Mouse (Mus musculus): ENCODE measurements around the gene Plppr3.

Gene Plppr3

DNA sequence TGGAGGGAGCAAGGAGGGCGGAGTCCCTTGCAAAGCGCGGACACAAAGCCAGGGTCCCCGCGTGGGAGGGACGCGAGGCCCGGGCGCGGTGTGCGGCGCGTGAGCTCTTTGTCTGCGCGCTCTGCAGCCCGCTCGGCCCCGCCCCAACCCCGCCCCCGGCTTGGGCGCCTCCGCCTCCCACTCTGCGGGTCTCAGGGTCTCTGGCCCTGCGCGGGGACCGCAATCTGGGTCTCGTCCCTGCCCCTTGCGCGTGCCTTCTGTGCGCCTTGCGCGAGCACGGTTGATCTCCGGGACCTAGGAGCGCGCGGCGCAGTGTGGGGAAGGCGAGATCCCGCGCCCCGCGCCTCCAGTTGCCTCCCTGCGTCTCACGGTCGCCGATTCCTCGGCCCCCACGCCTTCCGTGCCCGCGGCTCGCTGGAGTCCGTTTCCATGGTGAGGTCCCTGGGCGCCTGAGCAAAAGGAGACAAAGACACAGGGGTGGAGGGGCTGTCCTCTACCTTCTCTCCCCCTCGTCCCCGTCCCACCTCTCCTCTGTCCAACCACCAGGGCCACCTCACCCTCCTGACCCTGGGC is at the start of gene Plppr3, which contains the start of gene Prtn3:
Gene Plppr3, minus strand, starts transcription at position 345 of the 573 bp plus-strand sequence.
Gene Prtn3, plus strand, starts transcription at position 187 of the 573 bp plus-strand sequence.
- DNase-seq (ENCODE audit: low spot score) = peak; percentile 67

DNA sequence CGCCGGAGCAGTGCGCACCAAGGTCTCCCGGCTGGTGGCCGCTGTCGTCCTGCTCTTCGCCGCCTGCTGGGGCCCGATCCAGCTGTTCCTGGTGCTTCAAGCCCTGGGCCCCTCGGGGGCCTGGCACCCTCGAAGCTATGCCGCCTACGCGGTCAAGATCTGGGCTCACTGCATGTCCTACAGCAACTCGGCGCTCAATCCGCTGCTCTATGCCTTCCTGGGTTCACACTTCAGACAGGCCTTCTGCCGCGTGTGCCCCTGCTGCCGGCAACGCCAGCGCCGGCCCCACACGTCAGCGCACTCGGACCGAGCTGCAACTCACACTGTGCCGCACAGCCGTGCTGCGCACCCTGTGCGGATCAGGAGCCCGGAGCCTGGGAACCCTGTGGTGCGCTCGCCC is 47.1 kb upstream of the Plppr3 start:
- DNase-seq (ENCODE audit: low spot score) = no peak

DNA sequence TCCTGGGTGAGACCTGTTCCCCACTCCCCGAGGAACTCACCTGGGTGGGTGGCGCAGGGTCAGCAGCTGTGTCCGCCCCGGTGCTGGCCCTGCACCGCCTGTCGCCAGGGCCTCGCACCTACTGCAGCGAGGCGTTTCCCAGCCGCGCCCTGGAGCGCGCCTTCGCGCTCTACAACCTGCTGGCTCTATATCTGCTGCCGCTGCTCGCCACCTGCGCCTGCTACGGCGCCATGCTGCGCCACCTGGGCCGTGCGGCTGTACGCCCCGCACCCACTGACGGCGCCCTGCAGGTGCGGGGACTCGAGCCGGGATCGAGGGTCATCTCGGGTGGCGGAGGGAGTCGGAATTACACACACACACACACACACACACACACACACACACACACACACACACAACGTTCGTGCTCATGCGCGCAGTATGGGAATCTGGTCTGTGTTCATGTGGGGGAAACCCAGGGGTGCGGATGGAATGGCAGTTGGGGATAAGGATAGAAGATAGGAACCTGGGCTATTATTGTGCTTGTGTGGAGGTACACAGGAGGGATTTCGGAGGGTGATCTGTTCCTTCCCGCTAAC is 46.6 kb upstream of the Plppr3 start, which contains the start of gene R3hdm4:
Gene R3hdm4, minus strand, starts transcription at position 251 of the 578 bp plus-strand sequence.
- DNase-seq (ENCODE audit: low spot score) = no peak

DNA sequence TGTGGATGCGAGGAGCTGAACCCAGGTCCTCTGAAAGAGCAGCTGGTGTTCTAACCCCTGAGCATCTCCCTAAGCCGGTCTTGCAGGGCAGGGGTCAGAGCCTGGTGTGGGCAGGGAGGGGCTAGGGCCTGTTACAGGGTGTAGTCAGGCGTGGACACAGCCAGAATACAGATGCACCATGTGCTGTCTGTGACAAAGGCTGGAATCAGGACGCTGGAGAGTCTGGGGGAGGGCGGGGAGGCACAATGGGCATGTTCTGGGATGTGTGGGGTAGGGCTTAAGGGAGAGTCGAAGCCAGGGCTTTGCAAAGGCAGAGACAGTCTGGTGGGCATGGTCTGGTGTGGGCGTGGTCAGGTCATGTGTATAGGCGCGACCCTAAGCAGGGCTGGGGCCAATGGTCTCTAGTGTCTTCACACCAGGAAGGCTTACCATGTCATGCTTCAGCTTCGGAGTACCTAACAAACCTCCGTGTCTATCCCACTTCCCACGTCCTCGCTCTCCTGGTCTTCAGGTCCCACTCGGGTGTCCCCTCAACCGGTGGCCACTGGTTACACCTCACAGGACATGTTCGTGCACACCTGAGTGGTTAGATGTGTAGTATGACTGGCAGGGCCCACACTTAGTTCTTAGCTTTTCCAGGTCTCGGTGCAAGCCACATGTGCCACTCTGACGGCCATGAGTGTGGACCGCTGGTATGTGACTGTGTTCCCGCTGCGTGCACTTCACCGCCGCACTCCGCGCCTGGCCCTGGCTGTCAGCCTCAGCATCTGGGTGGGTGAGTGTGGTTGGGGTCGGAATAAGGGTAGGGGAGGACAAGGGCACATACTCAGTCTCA is 45.8 kb upstream of the Plppr3 start:
- no peak for DNase-seq (ENCODE audit: low spot score)

DNA sequence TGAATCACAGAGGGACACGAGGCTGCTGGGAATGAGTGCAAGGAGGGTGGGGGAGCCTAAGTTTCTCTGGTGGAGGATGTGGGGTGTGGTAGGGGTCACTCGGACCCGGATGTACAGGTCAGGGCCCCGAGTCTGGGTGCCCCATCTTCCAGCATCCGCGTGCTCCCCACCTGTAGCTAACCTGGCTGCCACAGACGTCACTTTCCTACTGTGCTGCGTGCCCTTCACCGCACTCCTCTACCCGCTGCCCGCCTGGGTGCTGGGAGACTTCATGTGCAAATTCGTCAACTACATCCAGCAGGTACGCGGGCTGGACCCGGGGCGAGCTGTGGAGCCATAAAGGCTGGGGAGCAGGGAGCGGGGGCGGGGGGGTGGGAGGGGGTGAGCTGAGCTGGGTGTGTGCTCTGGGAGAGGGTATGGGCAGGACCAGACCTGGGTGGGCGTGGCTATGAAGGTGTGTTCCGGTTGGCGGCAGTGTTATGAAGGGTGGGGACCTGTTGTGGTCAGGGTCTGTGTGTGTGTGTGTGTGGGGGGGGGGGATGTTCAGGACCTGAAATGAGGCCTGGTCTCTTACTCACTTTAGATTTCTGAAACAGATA is 44.9 kb upstream of the Plppr3 start:
- no peak for DNase-seq (ENCODE audit: low spot score)

DNA sequence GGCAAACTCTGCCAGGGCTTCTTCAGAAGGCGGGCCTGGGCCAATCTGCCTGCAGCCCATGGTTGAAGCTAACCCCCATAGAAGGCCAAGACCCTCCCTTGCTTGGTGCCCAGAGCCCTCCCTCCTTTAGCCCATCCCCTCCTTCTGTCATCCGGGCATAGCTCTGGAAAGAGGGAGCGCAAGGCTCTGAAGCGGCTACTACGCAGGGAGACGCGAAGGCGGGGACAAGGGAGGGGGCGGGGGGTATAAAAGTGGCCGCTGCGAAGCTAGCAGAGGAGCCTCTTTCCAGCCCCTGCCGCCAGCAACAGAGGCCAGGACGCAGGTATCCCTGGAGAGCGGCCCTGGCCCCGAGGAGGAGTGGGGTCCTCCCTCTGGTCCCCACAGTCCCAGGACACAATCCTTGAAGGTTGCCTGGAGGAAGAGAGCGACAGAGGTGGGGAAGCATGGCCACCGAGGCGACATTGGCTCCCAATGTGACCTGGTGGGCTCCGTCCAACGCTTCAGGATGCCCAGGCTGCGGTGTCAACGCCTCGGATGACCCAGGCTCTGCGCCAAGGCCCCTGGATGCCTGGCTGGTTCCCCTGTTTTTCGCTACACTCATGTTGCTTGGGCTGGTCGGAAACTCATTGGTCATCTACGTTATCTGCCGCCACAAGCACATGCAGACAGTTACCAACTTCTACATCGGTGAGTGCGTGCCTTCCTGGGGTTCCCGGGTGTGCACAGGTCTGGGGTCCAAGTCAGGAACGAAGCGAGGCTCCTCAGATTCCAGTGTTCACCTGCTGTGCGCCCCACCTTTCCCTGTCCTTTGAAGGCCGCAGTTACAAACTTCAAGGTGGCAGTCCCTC is 44.0 kb upstream of the Plppr3 start:
- DNase-seq (ENCODE audit: low spot score) = no peak

DNA sequence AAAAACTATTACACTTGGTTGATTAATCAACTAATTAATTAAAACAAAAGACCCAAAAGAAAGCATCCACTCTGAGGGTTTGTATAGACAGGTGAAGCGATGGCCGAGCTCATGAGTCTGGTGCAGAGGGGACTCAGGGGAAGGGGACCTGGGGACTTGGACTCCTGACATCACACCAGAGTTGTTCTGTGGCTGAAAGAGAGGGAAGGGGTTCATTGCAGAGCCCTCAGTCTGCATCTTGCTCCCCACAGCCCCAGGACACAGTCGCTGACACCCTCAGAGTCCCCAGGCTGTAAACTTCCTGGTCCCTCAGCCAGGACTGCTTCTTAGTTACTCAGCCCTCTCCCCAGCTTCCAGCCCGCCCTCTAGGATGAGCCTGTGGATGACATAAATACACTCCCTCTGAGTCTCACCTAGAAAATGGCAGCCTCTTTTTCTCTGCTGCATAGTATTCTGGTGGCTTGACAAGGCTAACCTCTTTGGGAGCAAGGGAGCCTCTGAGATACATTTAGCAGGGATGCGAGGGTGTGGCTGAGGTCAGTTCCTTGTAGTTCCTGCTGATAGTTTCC is 43.2 kb upstream of the Plppr3 start:
- DNase-seq (ENCODE audit: low spot score) = no peak

DNA sequence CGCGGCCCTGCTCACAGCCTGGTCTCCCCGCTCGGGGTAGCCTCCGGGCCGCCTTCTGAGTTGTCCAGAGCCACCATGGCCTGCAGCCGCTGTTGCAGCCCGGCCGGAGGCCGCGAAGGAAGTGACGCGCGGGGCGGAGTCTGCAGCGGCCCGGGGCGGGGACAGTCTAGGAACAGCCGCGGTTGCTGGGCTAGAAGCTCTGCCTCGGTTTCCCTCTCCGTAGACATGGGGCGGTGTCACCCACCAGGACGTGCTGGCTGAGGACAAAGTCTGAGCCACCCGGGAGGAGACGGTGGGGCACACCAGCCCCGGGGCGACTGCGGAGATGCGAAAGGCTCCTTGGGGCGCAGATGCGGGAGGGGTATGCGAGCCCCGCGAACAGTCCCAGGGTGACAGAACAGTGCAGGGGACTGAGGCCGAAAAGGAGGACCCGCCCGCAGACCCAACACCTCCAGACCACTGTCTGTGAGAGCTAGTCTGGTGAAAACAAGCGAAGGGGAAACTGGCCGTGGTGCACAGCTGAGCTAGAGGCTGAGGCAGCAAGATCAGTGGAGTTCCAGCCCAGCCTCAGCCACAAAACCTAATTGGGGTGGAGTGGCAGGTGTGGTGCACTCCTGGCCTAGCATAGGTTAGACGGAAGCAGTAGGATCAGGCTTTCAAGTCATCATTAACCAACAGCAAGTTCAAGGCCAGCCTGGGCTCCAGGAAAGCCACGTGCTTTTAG is 42.5 kb upstream of the Plppr3 start, which contains the start of gene Kiss1r:
Gene Kiss1r, plus strand, starts transcription at position 164 of the 724 bp plus-strand sequence.
- peak; percentile 94 for DNase-seq (ENCODE audit: low spot score)

DNA sequence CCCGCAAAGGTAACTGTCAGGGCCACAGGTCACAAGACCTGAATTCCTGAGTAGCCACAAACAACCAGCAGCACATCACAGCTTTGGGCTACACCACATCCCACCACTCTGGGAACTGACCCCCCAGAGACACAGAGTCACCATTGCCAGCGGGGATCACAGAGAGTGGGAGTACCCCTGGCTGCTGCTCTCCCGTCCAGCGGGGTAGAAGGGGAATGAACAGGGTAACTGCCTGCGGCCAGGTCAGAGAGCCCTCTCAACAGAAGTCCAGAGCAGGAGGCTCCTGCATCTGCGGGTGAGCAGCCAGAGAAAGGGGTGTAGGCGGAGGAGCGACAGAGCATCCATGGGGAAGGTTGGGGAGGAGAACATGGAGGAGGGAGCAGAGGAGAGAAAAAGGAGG is 41.6 kb upstream of the Plppr3 start:
- DNase-seq (ENCODE audit: low spot score) = no peak

DNA sequence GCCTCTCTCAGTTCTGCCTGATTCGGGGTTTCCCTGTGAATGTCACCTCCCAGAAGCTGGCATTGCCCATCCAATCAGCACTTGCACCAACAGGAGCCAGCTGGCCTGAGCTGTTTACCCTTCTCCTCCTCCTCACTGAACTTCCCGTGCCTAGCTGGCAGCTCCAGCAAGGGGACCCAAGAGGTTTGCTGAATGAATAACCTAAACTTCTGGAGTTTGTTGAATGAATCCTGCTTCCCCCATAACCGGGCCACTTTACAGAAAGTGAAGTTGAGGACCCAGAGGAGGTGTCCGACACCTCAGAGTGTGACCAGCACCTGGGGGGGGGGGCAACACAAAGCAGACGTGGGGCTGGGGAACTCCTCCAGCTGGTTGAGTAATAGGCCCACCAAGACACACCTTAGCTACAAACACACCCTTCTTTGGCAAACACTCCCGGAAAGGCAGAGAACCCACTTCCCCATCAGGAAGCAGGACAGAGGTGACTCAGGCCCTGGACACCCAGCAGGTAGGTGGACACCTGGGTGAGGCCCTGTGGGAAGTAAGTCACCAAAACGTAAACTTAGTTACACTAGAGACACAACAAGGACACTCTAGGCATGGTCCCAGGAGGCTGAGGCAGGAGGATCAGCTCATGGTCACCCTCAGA is 40.6 kb upstream of the Plppr3 start:
- no peak for DNase-seq (ENCODE audit: low spot score)

DNA sequence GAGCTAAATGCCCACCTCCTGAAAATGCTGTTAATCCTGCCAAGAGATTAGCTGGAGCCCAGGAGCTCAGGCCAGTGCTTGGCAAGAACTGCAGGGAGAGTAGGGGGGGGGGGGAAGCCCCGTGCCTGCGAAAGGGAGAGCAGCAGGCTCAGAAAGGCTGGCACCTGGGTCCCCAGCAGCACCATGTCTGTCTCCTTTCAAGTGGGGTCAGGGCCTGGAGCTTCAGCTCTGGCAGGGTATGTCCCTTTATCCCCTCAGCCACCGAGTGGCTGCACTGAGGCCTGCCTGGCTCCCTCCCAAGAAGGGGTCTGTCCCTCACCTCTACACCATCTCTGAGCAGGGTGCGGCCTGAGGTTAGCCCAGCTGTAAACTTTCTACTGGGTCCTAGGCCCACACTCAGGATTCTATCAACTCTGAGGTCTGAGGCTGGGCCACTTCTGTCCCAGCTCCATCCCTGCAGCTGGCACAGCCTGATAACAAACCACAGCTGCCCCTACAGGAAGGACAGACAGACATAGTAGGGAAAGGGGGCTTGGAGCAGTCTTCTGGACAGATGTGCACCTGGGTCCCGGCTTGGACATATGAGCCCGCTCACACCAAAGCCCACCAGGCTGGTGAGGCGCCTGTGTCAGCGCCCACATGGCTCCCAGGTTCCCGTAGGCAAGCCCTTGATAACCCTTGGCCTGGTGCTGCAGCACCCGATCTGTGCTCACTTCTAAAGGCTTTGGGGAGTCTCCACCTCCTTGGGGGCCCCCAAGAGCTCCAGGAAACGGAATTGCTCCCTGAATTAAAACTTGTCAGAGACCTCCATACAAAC is 39.9 kb upstream of the Plppr3 start:
- DNase-seq (ENCODE audit: low spot score) = no peak

DNA sequence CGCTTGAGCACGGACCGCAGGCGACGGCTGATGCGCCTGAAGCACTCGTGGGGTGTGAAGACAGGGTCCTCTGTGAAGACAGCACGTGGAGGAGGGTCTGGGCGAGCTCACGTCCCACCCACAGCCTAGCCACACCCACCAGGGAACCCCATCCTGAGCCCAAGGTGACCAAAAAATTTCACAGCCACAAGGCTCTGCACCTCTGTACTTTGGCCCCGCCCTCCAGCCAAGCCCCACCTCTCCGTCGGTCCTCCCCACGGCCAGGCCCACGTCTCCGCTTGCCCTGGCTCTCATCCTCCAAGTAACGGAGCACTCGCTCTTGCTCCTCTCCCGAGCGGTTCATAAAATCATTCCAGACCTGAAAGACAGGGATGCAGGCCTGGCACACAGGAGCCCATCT is 38.0 kb upstream of the Plppr3 start:
- no peak for DNase-seq (ENCODE audit: low spot score)

DNA sequence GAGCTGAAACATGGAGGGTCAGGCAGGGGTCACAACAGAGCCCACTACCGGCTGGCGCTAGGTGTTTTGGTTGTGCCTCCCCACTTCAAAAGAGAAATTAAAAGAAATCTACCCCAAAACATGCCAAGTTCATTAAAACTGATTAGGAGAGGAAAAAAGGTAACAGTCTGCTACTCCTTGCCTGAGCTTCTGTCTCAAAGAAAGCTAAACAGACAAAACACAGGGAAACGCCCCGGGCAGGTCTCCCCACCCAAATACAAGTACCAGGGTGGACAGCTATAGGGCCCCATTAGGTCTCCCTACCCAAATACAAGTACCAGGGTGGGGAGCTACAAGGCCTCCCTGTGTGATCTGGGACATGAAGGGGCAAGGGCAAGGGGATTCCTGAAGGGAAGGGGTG is 36.1 kb upstream of the Plppr3 start, which contains the start of gene Gm26602:
Gene Gm26602, plus strand, starts transcription at position 301 of the 400 bp plus-strand sequence.
- DNase-seq (ENCODE audit: low spot score) = no peak

DNA sequence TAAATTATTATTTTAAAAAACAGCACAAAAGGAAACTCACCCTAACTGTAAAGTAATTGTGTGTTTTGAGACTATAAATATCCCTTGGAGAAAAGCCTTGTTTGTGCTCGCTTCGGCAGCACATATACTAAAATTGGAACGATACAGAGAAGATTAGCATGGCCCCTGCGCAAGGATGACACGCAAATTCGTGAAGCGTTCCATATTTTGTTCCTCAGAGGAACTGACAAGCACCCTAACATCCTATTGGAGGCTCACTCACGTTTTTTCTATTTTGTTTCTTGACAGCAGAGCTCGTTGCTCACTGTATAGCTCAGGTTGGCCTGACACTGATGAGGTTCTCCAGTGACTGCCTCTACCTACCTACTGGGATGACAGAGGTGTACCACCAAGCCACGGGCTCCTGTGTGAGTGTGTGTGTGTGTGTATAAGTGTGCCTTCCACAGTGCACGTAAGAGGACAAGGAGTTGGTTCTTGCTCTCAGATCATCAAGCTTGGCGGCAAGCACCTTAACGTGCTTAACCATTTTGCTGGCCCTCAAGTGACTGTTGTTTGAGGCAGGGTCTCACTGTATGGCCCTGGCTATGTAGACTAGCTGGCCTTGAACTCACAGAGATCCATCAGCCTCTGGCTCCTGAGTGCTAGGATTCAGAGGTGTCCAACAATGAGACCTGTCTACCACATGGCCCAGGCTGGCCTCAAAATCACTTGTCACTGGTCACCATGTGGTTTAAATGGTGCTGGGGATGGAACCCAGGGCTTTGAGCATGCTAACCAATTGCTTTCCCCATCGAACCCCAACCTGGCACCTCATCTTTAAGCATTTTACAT is 34.9 kb upstream of the Plppr3 start:
- no peak for DNase-seq (ENCODE audit: low spot score)

DNA sequence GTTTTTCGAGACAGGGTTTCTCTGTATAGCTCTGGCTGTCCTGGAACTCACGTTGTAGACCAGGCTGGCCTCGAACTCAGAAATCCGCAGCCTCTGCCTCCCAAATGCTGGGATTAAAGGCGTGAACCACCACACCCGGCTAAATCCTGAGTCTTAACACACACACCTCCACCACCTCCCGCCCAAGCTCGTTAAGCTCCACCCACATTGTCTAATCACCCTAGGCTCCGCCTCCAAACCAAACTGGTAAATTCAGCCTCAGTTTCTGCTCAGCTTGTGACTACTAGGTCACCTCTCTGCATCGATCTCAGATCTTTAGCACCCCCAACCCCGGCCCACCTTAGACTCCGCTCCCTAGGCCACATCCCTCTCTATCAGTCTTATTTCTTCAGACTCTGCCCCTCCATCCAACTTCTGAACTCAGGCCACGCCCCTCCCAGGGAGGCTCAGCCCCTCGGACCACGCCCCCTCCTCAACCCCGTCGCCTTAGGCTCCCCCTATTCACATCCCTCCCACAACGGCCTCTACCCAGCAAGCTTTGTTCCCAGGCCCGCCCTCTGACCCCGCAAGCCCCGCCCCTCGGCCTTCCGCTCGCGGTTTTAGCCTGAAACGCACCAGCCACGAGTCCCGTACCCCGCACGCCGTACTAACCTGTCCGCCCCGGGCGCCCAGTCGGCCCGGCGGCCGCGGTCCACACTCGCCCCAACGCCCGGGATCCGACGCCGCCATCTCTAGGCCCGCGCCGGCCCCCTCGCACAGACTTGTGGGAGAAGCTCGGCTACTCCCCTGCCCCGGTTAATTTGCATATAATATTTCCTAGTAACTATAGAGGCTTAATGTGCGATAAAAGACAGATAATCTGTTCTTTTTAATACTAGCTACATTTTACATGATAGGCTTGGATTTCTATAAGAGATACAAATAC is 34.0 kb upstream of the Plppr3 start, which contains the start of gene Med16:
Gene Med16, minus strand, starts transcription at position 757 of the 925 bp plus-strand sequence.
- DNase-seq (ENCODE audit: low spot score) = peak; percentile 99

DNA sequence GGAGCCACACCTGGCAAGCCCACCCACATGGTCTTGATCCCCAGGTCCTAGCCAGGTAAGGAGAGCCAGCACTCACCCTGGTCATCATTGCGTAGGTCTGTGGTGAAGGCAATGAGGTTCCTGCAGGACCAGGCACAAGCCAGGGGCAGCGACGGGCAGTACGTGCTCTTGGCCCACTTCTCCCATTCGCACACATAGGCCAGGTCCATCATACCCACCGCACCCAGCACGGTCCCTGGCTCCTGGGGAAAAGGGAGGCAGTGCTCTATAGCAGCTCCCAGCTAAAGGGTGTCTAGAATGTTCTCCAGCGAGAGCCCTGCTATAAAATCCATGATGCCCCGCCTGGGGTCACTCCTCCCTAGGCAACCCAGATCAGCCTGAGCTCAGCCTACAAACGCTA is 33.0 kb upstream of the Plppr3 start:
- DNase-seq (ENCODE audit: low spot score) = no peak

DNA sequence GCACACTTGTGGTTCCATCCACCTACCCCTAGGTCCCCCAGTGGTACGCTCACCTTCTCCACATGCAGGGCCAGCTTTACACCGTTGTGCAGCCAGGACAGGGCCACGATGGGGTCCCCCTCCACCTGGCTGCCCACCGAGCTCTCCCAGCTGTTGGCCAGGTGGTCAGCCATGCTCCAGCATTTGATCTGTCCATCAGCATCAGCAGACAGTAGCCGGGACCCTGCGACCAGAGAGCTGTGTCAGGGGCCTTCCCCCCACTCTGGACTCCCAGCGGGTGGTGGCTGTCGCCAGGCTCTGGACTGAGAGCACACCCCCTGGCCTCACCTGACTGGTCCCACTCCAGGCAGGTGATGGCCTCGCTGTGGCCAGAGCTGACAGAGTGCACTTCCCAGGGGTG is 32.3 kb upstream of the Plppr3 start:
- no peak for DNase-seq (ENCODE audit: low spot score)

Measured in testis, postnatal 10 days (tissue).